Mouse (Mus musculus): ENCODE results near the gene Dpy19l1. TPM values are rescaled to one million over a fixed set of nuclear protein-coding genes. Genes with fewer than 3 reads are reported as not detected.

Dpy19l1 gene
- total and polyA plus RNA-seq, 3 experiments = 21.2 to 44.1 (median 26.3) TPM

- Histone ChIP-seq H3K36me3 (replicated peaks in 1 of 2; ENCODE audit: control insufficient read depth in 1 of 2, insufficient read depth in 1 of 2, low read length in 1 of 2) (peaks cover 13 to 63% of the 10 kb centered on the region in 2 experiments), H3K27ac (ENCODE audit: insufficient read depth, low read depth) (no peak overlapping the region), H3K4me2 (ENCODE audit: insufficient read depth, low read depth, poor library complexity, severe bottlenecking) (no peak overlapping the region), H3K27me3 (replicated peaks) (no peaks in the 10 kb centered on the region), H3K9me3 (replicated peaks; ENCODE audit: low read length) (no peaks in the 10 kb centered on the region), H3K4me1 (ENCODE audit: control insufficient read depth in 1 of 2, insufficient read depth in 2 of 2) (no peaks in the 10 kb centered on the region), H3K79me2 (replicated peaks; ENCODE audit: control insufficient read depth, extremely low read depth, insufficient read depth, poor library complexity, severe bottlenecking) (no peaks in the 10 kb centered on the region), H3K9ac (ENCODE audit: insufficient read depth, low read depth) (no peak overlapping the region), H3K4me3 (replicated peaks in 1 of 3; ENCODE audit: low read depth in 2 of 3, low read length in 2 of 3, poor library complexity in 1 of 3) (no peak overlapping the region)
- dilution Hi-C loops (cut with MboI; ENCODE audit: extremely low pct_ligation_motif_present, extremely low pct_unique_long_range_greater_than_20kb, low sequenced_read_pairs) (no loop called here), in situ Hi-C loops (cut with MboI; ENCODE audit: low pct_ligation_motif_present, low pct_unique_long_range_greater_than_20kb, low sequenced_read_pairs) (no loop called here)
- TF ChIP-seq JUN (IDR thresholded peaks at IDR 0.05; ENCODE audit: insufficient read depth, low read depth, low read length) = no peak
- TF ChIP-seq MAZ (IDR thresholded peaks at IDR 0.05; ENCODE audit: low read depth, low read length) = no peak
- no peak for TF ChIP-seq EP300 (IDR thresholded peaks at IDR 0.05; ENCODE audit: low read length)
- no peak for TF ChIP-seq ZMIZ1 (IDR thresholded peaks at IDR 0.05; ENCODE audit: low read depth, low read length)
- TF ChIP-seq ZC3H11A (IDR thresholded peaks at IDR 0.05; ENCODE audit: low read depth, low read length) = no peak
- no peak for TF ChIP-seq CTCF (conservative IDR thresholded peaks at IDR 0.05 in 1 of 2, IDR thresholded peaks at IDR 0.05 in 1 of 2; ENCODE audit: low read depth in 2 of 2, low read length in 2 of 2)
- TF ChIP-seq ETS1 (conservative IDR thresholded peaks at IDR 0.05; ENCODE audit: low read depth, low read length) = no peak
- no peak for TF ChIP-seq MXI1 (IDR thresholded peaks at IDR 0.05; ENCODE audit: low read depth, low read length)
- TF ChIP-seq CHD2 (IDR thresholded peaks at IDR 0.05; ENCODE audit: low read length) = no peak
- TF ChIP-seq E2F4 (IDR thresholded peaks at IDR 0.05; ENCODE audit: insufficient replicate concordance, low read depth, low read length) = no peak
- no peak for TF ChIP-seq SMC3 (IDR thresholded peaks at IDR 0.05; ENCODE audit: low read depth, low read length)
- no peak for TF ChIP-seq GABPA (IDR thresholded peaks at IDR 0.05; ENCODE audit: insufficient replicate concordance, low read depth, low read length)
- no peak for TF ChIP-seq JUND (conservative IDR thresholded peaks at IDR 0.05; ENCODE audit: low read depth, low read length)
- TF ChIP-seq TCF12 (IDR thresholded peaks at IDR 0.05; ENCODE audit: low read depth, low read length) = no peak
- TF ChIP-seq USF1 (IDR thresholded peaks at IDR 0.05; ENCODE audit: low read depth, low read length) = no peak
- no peak for TF ChIP-seq ELF1 (IDR thresholded peaks at IDR 0.05; ENCODE audit: low read depth, low read length)
- no peak for TF ChIP-seq CHD1 (IDR thresholded peaks at IDR 0.05; ENCODE audit: low read depth, low read length)
- no peak for TF ChIP-seq MEF2A (IDR thresholded peaks at IDR 0.05; ENCODE audit: borderline replicate concordance, low read depth, low read length)
- no peak for TF ChIP-seq UBTF (IDR thresholded peaks at IDR 0.05; ENCODE audit: low read depth, low read length)
- no peak for DNase-seq (ENCODE audit: extremely low read depth)
Observed at GRCm38 (mm10) chr9:24450524-24450923, 52.4 kb downstream of the Dpy19l1 start.

- Histone ChIP-seq H3K36me3 (replicated peaks in 1 of 2; ENCODE audit: control insufficient read depth in 1 of 2, insufficient read depth in 1 of 2, low read length in 1 of 2) (peaks cover 3 to 61% of the 10 kb centered on the region in 2 experiments), H3K27me3 (replicated peaks) (no peaks in the 10 kb centered on the region)
- TF ChIP-seq EP300 (IDR thresholded peaks at IDR 0.05; ENCODE audit: low read length) = no peak
- TF ChIP-seq SMC3 (IDR thresholded peaks at IDR 0.05; ENCODE audit: low read depth, low read length) = no peak
- TF ChIP-seq MAZ (IDR thresholded peaks at IDR 0.05; ENCODE audit: low read depth, low read length) = no peak
Observed at GRCm38 (mm10) chr9:24434901-24435300, 68.0 kb downstream of the Dpy19l1 start.

More at GRCm38 (mm10) chr9:24434901-24435300, 68.0 kb downstream of the Dpy19l1 start:
- Histone ChIP-seq H3K79me2 (replicated peaks; ENCODE audit: control insufficient read depth, extremely low read depth, insufficient read depth, poor library complexity, severe bottlenecking) (no peaks in the 10 kb centered on the region), H3K4me2 (ENCODE audit: insufficient read depth, low read depth, poor library complexity, severe bottlenecking) (no peak overlapping the region), H3K9me3 (replicated peaks; ENCODE audit: low read length) (no peaks in the 10 kb centered on the region), H3K4me1 (ENCODE audit: control insufficient read depth in 1 of 2, insufficient read depth in 2 of 2) (no peaks in the 10 kb centered on the region), H3K27ac (ENCODE audit: insufficient read depth, low read depth) (no peak overlapping the region), H3K9ac (ENCODE audit: insufficient read depth, low read depth) (no peak overlapping the region), H3K4me3 (replicated peaks in 1 of 3; ENCODE audit: low read depth in 2 of 3, low read length in 2 of 3, poor library complexity in 1 of 3) (no peak overlapping the region)
- dilution Hi-C loops (cut with MboI; ENCODE audit: extremely low pct_ligation_motif_present, extremely low pct_unique_long_range_greater_than_20kb, low sequenced_read_pairs) (no loop called here), in situ Hi-C loops (cut with MboI; ENCODE audit: low pct_ligation_motif_present, low pct_unique_long_range_greater_than_20kb, low sequenced_read_pairs) (no loop called here)
- no peak for DNase-seq (ENCODE audit: extremely low read depth)
